Mouse (Mus musculus) stomach, postnatal 0 days (tissue): Measurements from ENCODE around the gene Eml6.

Source experiments
- CTCF ChIP-seq: IDR thresholded peaks from 2 replicates; pipeline ENCODE4 v1.5.1; 2016; ENCODE audit warnings: antibody characterized with exemption, low read depth, mild to moderate bottlenecking, moderate library complexity
- EP300 ChIP-seq: optimal IDR thresholded peaks from 2 replicates; pipeline ENCODE3; 2016; ENCODE audit warnings: antibody characterized with exemption

DNA sequence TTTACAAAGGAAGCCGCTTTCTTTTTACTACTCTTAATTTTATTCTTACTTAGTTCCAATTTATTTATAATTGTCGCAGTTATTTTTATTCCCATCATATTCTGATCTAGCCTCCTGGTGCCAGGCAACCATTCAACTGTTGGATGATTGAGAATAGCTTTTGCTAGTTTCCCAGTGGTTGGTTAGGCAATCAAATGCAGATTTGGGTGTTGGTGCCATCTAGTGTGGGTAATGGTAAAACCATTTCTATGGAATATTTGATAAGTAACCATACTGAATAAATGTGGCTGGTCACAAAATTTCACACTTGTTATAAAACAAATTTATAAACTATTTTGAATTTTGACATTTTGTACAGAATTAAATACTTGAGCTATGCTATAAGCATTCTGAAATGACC is 311.0 kb downstream of the Eml6 start:
- TF ChIP-seq CTCF (peak; percentile 72), EP300 (no peak)
